Mouse (Mus musculus): ENCODE data around the gene Slc30a7.

Gene Slc30a7

DNA sequence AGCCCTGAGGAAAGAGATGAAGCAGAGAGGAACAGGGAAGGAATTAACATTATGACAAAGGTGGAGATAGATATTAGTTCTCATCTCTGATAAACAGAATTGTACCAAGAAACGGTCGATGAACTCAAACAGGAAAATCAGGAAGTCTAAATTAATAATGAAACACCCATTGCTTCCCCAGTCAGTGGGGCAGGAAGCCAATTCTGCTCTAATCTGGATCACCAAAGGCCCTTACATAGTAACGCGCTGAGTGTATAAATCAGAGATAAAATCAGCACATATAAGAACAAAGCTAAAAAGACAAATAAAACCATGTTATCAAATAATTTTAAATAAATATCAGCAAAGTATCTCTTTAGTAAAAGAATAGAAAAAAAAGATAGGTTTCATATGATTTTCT is 15.1 kb downstream of the Slc30a7 start:
- no peak for DNase-seq (ENCODE audit: low spot score)

DNA sequence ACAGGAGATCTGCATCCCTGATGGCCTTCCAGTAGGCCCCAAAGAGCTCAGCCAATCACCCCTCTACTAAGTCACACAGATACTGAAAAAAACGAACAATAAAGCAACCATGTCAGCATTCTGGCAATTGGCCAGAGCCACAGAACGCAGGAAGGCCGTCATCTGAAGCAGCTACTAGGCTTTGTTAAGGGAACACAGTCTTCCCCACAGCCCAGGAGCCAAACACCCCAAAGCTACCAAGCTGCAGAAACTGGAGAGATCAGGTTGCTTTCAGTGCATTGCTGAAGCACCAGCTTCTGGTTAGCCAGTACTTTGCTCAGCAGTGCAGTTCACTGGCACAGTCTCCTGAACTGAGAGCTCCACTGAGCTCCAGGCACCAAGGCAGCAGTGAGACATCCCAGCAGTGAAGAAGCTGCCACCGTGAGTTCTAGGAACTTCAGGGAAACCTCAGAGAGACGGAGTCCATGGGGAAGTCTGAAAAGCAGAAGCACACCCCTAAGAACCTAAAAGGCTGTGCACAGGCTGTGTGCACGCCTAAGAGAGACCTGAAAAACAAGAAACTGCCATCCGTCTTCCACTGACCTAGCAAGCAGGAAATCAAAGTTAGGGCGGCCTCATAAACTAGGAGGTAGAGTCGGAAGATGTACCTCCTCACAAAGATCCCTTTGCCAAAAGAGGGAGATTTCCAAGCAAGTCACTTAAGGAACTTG is 21.9 kb downstream of the Slc30a7 start:
- DNase-seq (ENCODE audit: low spot score): no peak

DNA sequence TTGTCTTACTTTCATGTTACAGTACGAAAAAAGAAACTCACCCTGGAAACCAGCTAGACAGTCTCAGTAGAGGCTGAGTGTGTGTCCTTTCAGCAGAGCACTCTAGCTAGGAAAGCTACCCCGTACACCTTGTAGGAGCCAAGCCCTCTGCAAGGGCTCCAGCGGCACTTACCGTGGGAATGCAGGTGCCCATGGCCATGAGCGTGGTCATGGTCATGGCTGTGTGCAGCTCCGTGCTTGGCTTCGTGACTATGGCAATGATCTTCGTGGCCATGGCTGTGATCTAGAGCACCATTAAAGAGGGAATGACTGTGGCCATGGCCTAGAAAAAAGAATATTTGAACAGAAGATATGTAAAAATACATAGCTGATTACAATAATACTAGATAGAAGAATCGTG is 22.6 kb downstream of the Slc30a7 start:
- DNase-seq (ENCODE audit: low spot score): no peak

- no peak for DNase-seq (ENCODE audit: low spot score)
Measured at GRCm38 (mm10) chr3:115983217-115983616, 24.0 kb downstream of the Slc30a7 start.

DNA sequence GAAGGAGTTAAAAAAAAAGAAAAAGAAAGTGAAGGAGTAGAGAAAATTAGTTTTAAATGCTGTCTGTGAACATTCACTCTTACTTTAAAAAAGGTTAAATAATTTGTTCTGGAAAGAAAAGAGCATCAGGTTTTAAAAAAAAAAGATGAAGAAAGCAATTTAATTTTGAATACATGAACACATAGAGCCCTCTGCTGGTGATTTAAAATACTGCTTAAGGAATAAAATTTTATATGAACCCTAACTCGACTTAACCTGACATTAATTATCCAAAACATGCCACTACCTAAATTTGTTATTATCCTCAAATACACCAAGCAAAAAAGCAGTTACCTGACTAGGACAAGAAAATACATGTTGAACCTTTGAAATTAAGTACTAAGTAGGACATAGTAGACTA is 28.2 kb downstream of the Slc30a7 start:
- DNase-seq (ENCODE audit: low spot score): peak; percentile 32

DNA sequence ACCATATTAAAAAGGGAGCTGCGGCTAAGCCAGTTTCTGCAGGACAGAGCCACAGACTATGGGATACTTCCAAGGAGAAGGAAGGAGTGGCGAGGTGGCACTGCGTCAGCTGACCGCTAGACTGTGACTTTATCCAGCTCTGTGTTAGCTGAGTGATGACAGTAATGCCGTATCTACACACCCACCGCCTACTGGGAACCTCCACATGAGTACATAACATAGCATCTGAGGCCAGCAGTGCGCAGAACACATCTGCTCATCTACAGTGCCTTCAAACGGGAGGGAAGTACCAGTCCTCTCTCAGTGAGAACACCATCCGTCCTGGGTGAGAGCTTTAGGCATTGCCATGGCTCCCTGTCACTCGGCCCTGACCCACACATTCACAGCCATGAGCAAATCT is 32.2 kb downstream of the Slc30a7 start:
- no peak for DNase-seq (ENCODE audit: low spot score)

DNA sequence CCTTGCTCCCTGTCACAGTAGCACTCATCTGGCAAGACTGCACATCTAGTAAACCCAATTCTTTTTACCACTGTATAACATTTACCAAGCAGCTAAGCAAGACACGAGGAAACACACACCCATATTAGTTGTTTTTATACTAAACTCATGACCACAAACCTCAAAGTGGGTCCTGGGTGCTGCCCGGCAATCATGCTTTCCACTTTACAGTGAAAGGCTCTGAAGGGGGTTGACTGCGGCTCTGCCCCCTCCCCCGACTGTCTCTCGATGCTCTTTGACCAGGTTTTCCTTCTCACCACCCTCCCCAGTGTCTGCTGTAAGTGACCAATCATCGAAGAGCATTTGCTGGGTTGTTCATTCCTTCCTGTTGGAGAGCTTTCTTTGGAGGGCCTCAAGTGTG is 33.0 kb downstream of the Slc30a7 start:
- no peak for DNase-seq (ENCODE audit: low spot score)

DNA sequence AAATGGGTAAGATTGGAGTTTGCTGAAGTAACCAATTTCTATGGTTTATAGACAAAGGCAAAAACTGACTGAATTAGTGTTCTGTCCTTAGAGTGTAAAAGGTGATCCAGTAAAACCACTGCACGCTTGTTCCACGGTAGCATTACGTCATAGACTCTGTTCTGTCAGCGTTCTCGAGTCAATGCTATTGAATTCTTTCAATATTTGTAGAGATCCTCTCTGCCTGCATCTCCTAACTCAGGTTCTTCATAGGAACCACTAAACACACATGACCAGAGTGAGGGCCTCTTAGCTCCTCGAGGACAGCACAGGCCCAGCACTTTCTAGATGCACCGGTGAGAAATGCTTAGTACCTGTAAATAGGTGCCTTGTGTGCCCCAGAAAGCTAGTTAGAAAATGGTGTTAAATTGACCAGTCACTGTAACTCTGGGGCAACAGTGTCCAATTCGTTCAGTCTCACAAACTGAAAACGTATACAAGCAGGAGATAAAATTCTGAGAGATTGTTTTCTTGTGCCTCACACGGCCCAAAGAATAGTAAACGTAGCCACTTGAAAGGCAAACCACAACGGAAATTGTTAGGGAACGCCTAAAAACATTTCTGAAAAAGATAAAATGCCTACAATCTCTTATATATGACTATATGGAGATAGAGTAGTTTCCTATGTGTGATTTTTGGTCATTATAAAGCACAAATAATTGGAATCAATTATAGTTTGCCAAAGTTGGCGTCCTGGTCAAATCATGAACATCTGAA is 35.1 kb downstream of the Slc30a7 start:
- no peak for DNase-seq (ENCODE audit: low spot score)

DNA sequence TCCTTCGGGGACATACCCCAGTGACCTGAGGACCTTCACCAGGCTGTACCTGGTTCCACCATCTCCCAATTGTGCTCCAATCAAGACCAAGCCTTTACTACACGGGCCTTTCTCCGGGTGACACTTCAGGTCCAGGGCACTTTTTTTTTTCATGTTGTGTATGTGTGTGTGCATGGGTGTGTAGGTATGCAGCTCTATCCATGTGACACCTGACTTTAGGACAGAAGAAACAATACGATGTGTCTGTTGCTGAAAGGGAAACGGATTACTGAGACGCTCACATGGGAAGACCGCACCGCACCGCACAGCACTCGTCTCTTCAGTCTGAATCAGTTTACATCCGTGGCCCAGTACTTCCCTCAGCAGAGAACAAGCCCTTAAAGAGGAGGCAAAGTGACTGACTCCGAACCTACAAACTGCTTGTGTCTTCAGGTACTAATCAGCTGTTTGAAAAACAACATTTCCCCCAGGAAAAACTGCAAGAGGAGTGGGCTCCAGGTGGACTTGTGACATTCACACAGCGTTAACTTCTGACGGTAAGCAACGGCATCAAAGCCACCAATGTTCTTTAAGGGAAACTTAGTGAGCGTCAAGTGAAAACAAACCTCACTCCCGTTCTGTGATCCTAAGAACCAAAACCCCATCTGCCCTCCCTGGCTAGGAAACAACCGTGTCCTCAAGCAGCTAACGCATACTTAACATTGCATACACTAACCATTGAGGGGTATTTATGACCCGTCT is 36.0 kb downstream of the Slc30a7 start:
- no peak for DNase-seq (ENCODE audit: low spot score)

GRCm38 (mm10) chr3:115968745-115969530 is 38.3 kb downstream of the Slc30a7 start:
- no peak for DNase-seq (ENCODE audit: low spot score)

DNA sequence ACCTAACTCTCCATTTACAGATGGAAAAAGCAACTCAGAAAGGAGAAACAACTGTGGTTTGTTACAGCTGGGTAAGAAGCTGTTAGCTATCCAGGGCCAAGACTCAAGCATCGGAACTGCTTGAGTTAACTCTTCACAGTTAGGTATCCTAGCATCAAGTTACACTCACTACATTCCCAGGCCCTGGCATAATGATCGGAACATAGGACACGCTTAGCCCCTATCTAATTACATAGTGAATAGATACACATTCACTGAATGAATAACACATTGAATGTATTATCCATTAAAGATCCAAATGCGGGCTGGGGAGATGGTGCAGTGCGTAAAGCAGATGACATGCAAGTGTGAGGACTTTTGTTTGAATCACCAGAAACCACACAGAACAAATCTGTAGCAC is 43.1 kb downstream of the Slc30a7 start:
- no peak for DNase-seq (ENCODE audit: low spot score)

DNA sequence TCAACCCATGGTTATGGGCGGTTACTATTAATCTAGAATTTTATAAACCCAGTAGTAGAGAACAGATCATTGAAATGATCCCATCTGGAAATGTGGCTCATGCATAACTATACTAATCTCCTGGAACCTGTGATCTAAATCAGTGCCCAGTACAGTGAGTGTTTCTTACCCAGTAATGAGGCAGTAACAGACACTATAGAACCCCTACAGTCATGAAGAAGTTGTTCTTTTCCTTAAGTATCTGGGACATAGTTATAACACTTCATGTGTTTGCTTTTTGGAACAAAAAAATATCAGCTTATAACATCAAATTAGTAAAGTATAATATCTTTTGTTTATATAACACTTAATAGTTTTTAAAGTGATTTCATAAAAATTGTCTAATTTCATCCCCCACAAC is 43.6 kb downstream of the Slc30a7 start:
- DNase-seq (ENCODE audit: low spot score): no peak

GRCm38 (mm10) chr3:115962028-115962415 is 45.2 kb downstream of the Slc30a7 start:
- no peak for DNase-seq (ENCODE audit: low spot score)

DNA sequence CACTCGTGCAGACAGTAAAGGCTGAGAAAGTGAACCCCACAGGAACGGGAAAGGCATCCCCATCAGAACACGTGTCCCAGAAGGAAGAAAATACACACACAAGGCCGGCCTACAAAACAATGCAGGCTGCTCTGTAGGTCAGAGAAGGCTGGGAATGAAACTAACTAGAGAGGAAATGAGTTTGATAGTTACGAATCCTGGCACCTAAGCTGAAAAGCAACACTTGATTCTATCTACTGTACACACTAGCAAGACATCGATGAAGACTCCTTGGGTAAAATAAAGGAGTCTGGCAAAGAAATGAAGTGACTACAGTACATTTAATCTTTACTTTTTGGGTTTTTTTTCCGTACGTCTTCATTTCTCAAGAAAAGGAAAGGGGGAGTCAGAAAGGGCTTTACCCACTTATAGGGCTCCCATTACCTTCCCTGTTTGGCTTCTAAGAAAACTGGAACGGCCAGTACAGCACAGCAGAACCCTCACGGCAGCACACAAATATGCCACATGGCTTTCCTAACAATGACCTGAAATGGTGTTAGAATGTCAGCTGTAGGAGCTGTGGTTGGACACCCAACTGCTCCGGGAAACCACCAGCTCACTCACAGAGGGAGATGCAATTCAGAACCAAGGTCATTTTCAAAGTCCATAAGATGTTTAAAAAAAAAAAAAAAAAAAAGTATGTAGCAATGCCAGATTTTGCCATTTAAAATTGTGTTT is 45.7 kb downstream of the Slc30a7 start:
- no peak for DNase-seq (ENCODE audit: low spot score)

DNA sequence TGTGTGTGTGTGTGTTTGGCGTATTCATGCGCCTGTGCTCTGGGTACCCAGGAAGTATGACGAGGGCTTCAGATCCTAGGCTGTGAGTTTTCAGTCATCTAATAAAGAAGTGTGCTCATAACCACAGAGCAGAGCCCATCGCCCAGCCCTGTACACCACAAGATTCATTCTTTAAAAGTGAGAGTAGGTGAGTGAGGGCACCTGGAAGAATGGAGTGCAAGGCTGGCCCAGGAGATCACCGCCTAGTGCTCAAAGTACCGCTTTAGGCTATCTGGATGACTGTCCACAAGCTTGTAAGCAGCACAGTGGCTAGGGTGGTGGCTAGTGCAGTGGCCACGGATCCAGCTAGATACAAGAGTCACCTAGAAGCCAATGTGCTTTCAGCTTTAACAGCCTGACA is 50.0 kb downstream of the Slc30a7 start:
- no peak for DNase-seq (ENCODE audit: low spot score)

DNA sequence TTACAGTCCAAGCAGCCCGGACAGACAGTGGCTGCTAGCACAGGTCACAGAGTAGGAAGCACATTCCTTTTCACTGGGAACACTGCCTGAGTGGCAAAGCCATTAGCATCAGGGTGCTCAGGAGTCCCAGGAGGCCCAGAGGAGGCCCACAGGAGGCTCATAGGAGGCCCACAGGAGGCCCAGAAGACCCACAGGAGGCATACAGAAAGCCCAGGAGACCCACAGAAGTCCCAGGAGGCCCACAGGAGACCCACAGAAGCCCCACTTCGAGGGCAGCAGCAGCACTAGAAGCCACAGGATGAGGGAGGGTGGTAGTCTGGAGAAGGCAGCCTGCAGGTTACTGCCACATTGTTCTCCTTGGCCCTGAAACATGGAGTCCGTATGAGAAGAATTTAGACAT is 54.1 kb downstream of the Slc30a7 start:
- DNase-seq (ENCODE audit: low spot score): no peak

GRCm38 (mm10) chr3:115952356-115952755 is 54.9 kb downstream of the Slc30a7 start:
- DNase-seq (ENCODE audit: low spot score): no peak

DNA sequence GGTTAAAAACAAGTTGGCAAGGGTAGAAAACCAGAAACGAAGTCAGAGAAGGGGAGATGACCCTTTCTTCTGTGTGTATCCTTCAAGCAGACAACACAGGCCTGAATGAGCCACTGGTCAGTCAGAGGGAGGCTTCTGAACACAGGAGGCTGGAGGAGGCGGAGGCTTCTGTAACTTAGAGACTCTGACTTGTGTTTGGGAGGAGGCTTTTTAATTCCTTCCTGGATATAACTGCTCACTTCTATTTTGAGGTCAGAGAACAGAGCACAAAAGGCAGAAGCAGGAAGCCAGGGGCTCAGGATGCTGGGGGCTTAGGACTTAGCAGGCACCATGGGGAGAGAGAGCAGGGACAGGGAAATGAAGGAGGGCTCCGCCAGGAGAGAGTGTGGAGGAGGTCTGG is 56.0 kb downstream of the Slc30a7 start:
- DNase-seq (ENCODE audit: low spot score): no peak

DNA sequence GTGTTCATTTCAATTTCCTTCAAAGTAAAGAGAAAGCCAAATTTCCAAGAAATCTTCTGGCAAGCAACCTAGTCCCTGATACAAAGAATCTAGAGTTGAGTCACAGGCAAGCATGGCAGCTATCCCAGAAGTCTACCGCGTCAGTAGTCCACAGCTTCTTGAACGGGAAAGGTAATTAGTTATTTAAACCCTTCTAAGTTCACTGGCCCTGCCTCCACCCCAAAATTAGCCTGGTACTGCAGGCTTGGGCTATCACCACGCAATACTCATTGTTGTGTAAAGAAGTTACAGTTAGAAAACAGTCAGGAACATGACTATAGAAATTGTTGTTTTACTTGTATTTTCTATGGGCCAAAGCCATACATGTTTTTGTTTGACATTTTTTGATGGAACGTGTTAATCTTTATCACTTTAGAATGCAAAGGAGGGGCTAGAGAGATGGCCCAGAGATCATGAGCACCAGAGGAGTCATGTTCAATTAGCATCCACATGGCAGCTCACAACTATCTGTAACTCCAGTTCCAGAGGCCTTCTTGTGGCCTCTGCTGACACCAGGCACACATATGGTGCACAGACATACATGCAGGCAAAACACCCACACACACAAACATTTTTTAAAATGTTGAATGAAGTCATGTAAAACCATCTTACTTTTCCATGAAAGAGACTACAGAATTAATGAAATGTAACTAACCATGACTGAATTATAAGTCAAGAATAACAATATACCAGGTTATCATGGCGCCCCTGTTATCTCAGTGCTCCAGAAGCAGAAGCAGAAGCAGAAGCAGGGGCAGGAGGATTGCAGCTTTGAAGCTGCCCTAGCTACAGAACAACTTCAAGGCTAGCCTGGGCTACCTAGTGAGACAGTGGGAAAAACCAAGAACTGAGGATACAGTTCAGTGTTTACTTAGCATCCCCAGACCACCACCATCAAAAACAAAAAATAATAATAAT is 57.0 kb downstream of the Slc30a7 start:
- DNase-seq (ENCODE audit: low spot score): no peak

DNA sequence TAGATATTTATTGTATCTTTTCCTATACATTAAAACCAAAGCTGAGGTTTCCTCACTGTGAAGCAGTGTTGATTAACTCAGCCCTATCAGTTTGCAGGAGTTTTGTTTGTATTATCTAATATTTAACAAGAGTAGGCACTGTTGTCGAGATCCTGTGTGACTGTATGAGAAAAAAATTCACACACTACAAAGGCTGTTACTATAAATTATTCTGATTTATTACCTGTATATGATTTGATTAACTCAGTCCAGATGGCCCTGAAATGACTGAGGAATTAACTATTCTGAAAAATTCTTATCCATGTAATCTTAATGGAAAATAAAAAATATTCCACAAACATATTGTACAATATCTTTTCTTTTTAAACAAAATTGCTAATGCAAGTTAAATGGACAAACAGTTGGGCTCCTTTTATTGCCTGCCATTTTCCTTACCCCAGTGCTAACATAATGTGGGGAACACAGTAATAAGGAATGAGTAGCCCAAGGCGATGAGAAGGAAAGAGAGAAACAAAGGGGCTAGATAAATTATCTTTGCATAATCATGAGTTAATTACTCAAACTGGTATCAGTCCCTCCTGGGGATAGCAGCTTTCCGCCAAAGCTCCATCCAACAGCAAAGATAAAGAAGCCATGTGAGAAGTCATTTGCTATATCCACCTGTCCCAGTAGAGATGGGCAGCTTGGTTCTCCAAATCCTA is 57.8 kb downstream of the Slc30a7 start:
- DNase-seq (ENCODE audit: low spot score): no peak
